Mouse (Mus musculus): Measurements from ENCODE around the gene Wdsub1.
"Not testable (repeated sequence)": the region's sequence is repeated elsewhere in the genome, so short reads cannot be mapped to it uniquely, and the experiment has no call there.

Wdsub1 gene

GRCm38 (mm10) chr2:59881831-59882741 is at the start of gene Wdsub1:
TSS of gene Wdsub1 (minus strand) at chr2:59882591.
- DNase-seq = peak; percentile 94 to 97

GRCm38 (mm10) chr2:59913610-59914009 is 31.2 kb upstream of the Wdsub1 start:
- DNase-seq = no peak

- DNase-seq = no peak
These were observed 25.7 kb upstream of the Wdsub1 start for GRCm38 (mm10) chr2:59908048-59908447.

- no peak for DNase-seq
These were observed 21.6 kb upstream of the Wdsub1 start for GRCm38 (mm10) chr2:59904007-59904406.

- DNase-seq = no peak
These were observed 16.3 kb upstream of the Wdsub1 start for GRCm38 (mm10) chr2:59898666-59899065.

GRCm38 (mm10) chr2:59898105-59898504 is 15.7 kb upstream of the Wdsub1 start:
- no peak for DNase-seq

- no peak for DNase-seq
These were observed 14.4 kb upstream of the Wdsub1 start for GRCm38 (mm10) chr2:59896837-59897236.

GRCm38 (mm10) chr2:59896400-59896799 is 14.0 kb upstream of the Wdsub1 start:
- DNase-seq = peak in 1 of 2 experiments; percentile 41

GRCm38 (mm10) chr2:59889699-59890098 is 7.3 kb upstream of the Wdsub1 start:
- peak in 1 of 2 experiments; percentile 23 for DNase-seq

GRCm38 (mm10) chr2:59882742-59883281 is 421 bp upstream of the Wdsub1 start:
- no peak for DNase-seq

GRCm38 (mm10) chr2:59881404-59881803 is 987 bp downstream of the Wdsub1 start:
- no peak for DNase-seq

- DNase-seq = no peak
These were observed 4.2 kb downstream of the Wdsub1 start for GRCm38 (mm10) chr2:59878221-59878620.

- DNase-seq = no peak
These were observed 5.1 kb downstream of the Wdsub1 start for GRCm38 (mm10) chr2:59877335-59877734.

GRCm38 (mm10) chr2:59876482-59876881 is 5.9 kb downstream of the Wdsub1 start:
- no peak for DNase-seq

GRCm38 (mm10) chr2:59870526-59870925 is 11.9 kb downstream of the Wdsub1 start:
- DNase-seq = no peak

- no peak for DNase-seq
These were observed 19.8 kb downstream of the Wdsub1 start for GRCm38 (mm10) chr2:59862618-59863017.

- DNase-seq = no peak
These were observed 28.0 kb downstream of the Wdsub1 start for GRCm38 (mm10) chr2:59854363-59854762.

- DNase-seq = no peak
These were observed 28.8 kb downstream of the Wdsub1 start for GRCm38 (mm10) chr2:59853543-59853942.

- DNase-seq = no peak
These were observed 29.5 kb downstream of the Wdsub1 start for GRCm38 (mm10) chr2:59852916-59853315.

- not testable (repeated sequence) for DNase-seq
These were observed 30.5 kb downstream of the Wdsub1 start for GRCm38 (mm10) chr2:59851885-59852284.

GRCm38 (mm10) chr2:59843848-59844247 is 38.5 kb downstream of the Wdsub1 start:
- DNase-seq = no peak

- no peak for DNase-seq
These were observed 39.2 kb downstream of the Wdsub1 start for GRCm38 (mm10) chr2:59843156-59843555.

- no peak for DNase-seq
These were observed 39.8 kb downstream of the Wdsub1 start for GRCm38 (mm10) chr2:59842556-59843008.

- DNase-seq = no peak
These were observed 40.4 kb downstream of the Wdsub1 start for GRCm38 (mm10) chr2:59841944-59842343.
